Mouse (Mus musculus) kidney, embryonic 16.5 days (tissue): ENCODE data around the gene Tmem220. TPM values are rescaled to one million over a fixed set of nuclear protein-coding genes. Genes with fewer than 3 reads are reported as not detected.
A peak's percentile ranks its signal among the peaks of the same experiment; 100 is the strongest.

Experiments
- ATAC-seq: fragments of 200-750 bp; cut with Nextera tagmentation; 2 replicates; pipeline ENCODE4 v1.8.0; 2017; ENCODE audit warnings: moderate TSS enrichment; ENCODE audit not compliant: low FRiP score, low TSS enrichment
- H3K27ac ChIP-seq: fragments of 300-500 bp; sonication (generic); 2 replicates; pipeline ENCODE4 v1.5.1; 2014; ENCODE audit warnings: low read length
- H3K27me3 ChIP-seq: fragments of 300-500 bp; sonication (generic); 2 replicates; pipeline ENCODE4 v1.6.1; 2014; ENCODE audit warnings: low read length, control low read depth, mixed read lengths; ENCODE audit not compliant: insufficient read depth
- H3K36me3 ChIP-seq: fragments of 300-500 bp; sonication (generic); 2 replicates; pipeline ENCODE4 v1.6.1; 2014; ENCODE audit warnings: low read length, control low read depth, mixed read lengths; ENCODE audit not compliant: insufficient read depth
- H3K4me1 ChIP-seq: fragments of 300-500 bp; sonication (generic); 2 replicates; pipeline ENCODE4 v1.6.1; 2014; ENCODE audit warnings: low read length, control low read depth, mixed read lengths; ENCODE audit not compliant: insufficient read depth
- H3K4me2 ChIP-seq: fragments of 300-500 bp; sonication (generic); replicated peaks from 2 replicates; pipeline ENCODE4 v1.6.1; 2014; ENCODE audit warnings: low read depth, low read length
- H3K4me3 ChIP-seq: fragments of 300-500 bp; sonication (generic); 2 replicates; pipeline ENCODE4 v1.5.1; 2014; ENCODE audit warnings: mild to moderate bottlenecking, low read length
- H3K9ac ChIP-seq: fragments of 300-500 bp; sonication (generic); replicated peaks from 2 replicates; pipeline ENCODE4 v1.6.1; 2014; ENCODE audit warnings: low read length
- H3K9me3 ChIP-seq: fragments of 300-500 bp; sonication (generic); 2 replicates; pipeline ENCODE4 v1.6.1; 2016; ENCODE audit warnings: low read length, control low read depth
- WGBS: fragments of 180-500 bp; shearing (Covaris S2); extraction: QIAGEN DNeasy Blood & Tissue Kit; methylation state at CpG from one replicate; pipeline ENCODE4 v1.1.7; 2014; 5-methylcytosine and 5-hydroxymethylcytosine counted together
- polyA plus RNA-seq: library from polyadenylated mRNA; unstranded; fragments of >200 nt; fragmentation: Nextera tagmentation; extraction: Ambion mirVana; gene quantifications from 2 replicates; pipeline ENCODE4 v1.2.1, GENCODE M21; 2015

Tmem220 gene
- polyA plus RNA-seq, 1 experiment from 2014 or later: 2.3 TPM

DNA sequence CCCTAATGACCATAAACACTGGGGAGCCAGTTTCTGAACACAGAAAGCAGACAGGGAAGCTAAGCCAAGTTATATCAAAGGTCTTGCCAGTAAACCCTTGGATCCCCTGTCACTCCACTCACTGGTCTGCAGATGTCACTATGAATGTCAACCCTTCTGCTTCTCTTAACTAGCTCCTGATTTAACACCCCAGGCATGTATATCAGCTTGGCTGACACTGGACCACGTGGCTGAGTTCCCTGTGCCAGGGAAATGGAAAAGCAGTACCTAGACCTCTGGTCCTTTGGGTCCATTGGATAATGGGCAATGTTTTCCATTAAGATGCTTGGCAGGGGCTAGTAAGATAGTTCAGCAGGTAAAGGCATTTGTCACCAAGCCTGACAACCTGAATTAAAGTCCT lies 31.3 kb upstream of the Tmem220 start:
- WGBS: 48% methylated on average over 1 of the region's 1 CpGs
- Histone ChIP-seq H3K27me3 (no peaks in the 10 kb centered on the region), H3K4me3 (no peak overlapping the region), H3K4me2 (no peak overlapping the region), H3K36me3 (no peaks in the 10 kb centered on the region), H3K9me3 (no peaks in the 10 kb centered on the region), H3K27ac (no peak overlapping the region), H3K9ac (no peak overlapping the region), H3K4me1 (peaks cover 6% of the 10 kb centered on the region; the same call in 1 of the 2 replicates)
- no peak for ATAC-seq

- no peak overlapping the region for H3K4me2 ChIP-seq
- H3K27ac ChIP-seq: no peak overlapping the region
- no peaks in the 10 kb centered on the region for H3K27me3 ChIP-seq
- H3K9ac ChIP-seq: no peak overlapping the region
- no peaks in the 10 kb centered on the region for H3K36me3 ChIP-seq
- no peak for ATAC-seq
- 79% methylated on average over 4 of the region's 4 CpGs for WGBS
- no peak overlapping the region for H3K4me3 ChIP-seq
- H3K4me1 ChIP-seq: peaks cover 7% of the 10 kb centered on the region; the same call in 1 of the 2 replicates
- H3K9me3 ChIP-seq: no peaks in the 10 kb centered on the region
These were observed 28.5 kb upstream of the Tmem220 start for GRCm38 (mm10) chr11:66996446-66996845.

GRCm38 (mm10) chr11:66998467-66999403 lies 26.2 kb upstream of the Tmem220 start:
- Histone ChIP-seq H3K4me2 (no peak overlapping the region), H3K27ac (no peak overlapping the region), H3K36me3 (no peaks in the 10 kb centered on the region), H3K4me1 (peaks cover 7% of the 10 kb centered on the region; the same call in 1 of the 2 replicates), H3K27me3 (no peaks in the 10 kb centered on the region), H3K4me3 (no peak overlapping the region), H3K9me3 (no peaks in the 10 kb centered on the region), H3K9ac (no peak overlapping the region)
- ATAC-seq: peak; percentile 79
- WGBS: 69% methylated on average over 14 of the region's 14 CpGs

- H3K9me3 ChIP-seq: no peaks in the 10 kb centered on the region
- no peak overlapping the region for H3K27ac ChIP-seq
These were observed 24.3 kb upstream of the Tmem220 start for GRCm38 (mm10) chr11:67000671-67001070.

GRCm38 (mm10) chr11:67001717-67002116 lies 23.2 kb upstream of the Tmem220 start:
- Histone ChIP-seq H3K4me2 (no peak overlapping the region), H3K9me3 (no peaks in the 10 kb centered on the region), H3K4me1 (peaks cover 7% of the 10 kb centered on the region; the same call in 1 of the 2 replicates), H3K9ac (no peak overlapping the region), H3K27me3 (no peaks in the 10 kb centered on the region), H3K36me3 (no peaks in the 10 kb centered on the region), H3K4me3 (no peak overlapping the region), H3K27ac (no peak overlapping the region)
- WGBS: 59% methylated on average over 1 of the region's 1 CpGs
- ATAC-seq: no peak

More at GRCm38 (mm10) chr11:67000671-67001070, 24.3 kb upstream of the Tmem220 start:
- WGBS: 73% methylated on average over 4 of the region's 4 CpGs
- no peak for ATAC-seq
- Histone ChIP-seq H3K36me3 (no peaks in the 10 kb centered on the region), H3K4me3 (no peak overlapping the region), H3K9ac (no peak overlapping the region), H3K4me2 (no peak overlapping the region), H3K4me1 (peaks cover 7% of the 10 kb centered on the region; the same call in 1 of the 2 replicates), H3K27me3 (no peaks in the 10 kb centered on the region)

- ATAC-seq: no peak
- no peak overlapping the region for H3K4me3 ChIP-seq
- no peaks in the 10 kb centered on the region for H3K36me3 ChIP-seq
- peaks cover 7% of the 10 kb centered on the region; the same call in 1 of the 2 replicates for H3K4me1 ChIP-seq
- no peak overlapping the region for H3K9ac ChIP-seq
- no peak overlapping the region for H3K27ac ChIP-seq
- H3K4me2 ChIP-seq: no peak overlapping the region
- 42% methylated on average over 2 of the region's 2 CpGs for WGBS
- H3K9me3 ChIP-seq: no peaks in the 10 kb centered on the region
- H3K27me3 ChIP-seq: no peaks in the 10 kb centered on the region
These were observed 22.0 kb upstream of the Tmem220 start for GRCm38 (mm10) chr11:67002911-67003310.

DNA sequence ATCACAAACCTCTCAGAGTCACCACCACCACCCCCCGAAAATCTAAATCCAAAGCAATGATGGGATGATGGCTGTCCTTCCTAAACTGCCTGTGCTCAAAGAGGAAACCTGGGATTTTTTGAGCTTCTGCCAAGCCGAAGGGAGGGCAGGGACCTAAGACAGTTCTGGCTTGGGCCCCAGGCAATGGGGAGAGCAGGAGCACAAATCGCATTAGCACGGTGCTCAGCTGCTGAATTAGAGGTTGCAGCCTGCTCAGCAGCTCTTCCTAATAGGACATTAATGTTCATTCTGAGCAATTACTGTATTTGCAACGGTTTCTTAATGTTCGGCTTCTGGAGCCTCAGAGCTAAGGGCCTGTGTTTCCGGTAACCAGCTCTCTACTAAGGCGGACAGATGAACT lies 17.0 kb upstream of the Tmem220 start:
- no peak overlapping the region for H3K4me2 ChIP-seq
- WGBS: 82% methylated on average over 8 of the region's 8 CpGs
- H3K9ac ChIP-seq: no peak overlapping the region
- ATAC-seq: no peak
- H3K36me3 ChIP-seq: no peaks in the 10 kb centered on the region
- no peaks in the 10 kb centered on the region for H3K9me3 ChIP-seq
- H3K4me3 ChIP-seq: no peak overlapping the region
- 0 out of 2 replicates have a peak, but pooled peaks cover 5% of the 10 kb centered on the region for H3K4me1 ChIP-seq
- H3K27me3 ChIP-seq: no peaks in the 10 kb centered on the region
- H3K27ac ChIP-seq: no peak overlapping the region

DNA sequence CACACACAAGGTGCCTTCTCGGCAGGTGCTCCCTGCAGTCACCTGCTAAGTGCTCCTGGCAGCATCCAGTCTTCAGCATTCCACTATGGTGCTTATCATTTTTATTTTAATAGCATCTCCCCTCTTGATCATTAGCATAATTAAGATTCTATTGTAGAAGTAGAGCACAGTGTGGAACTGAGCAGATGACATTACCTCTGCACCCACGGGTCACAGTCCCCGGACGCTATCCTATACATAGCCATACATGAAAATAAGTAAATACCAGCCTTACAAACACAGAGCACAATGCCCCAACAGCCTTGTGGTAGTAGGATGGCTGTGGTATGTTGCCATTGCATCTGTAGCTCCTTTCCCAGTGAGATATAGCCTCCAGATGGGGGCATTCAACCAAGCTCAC lies 16.4 kb upstream of the Tmem220 start:
- no peak overlapping the region for H3K27ac ChIP-seq
- no peak overlapping the region for H3K4me3 ChIP-seq
- H3K9ac ChIP-seq: no peak overlapping the region
- no peak overlapping the region for H3K4me2 ChIP-seq
- ATAC-seq: no peak
- no peaks in the 10 kb centered on the region for H3K36me3 ChIP-seq
- H3K27me3 ChIP-seq: no peaks in the 10 kb centered on the region
- 93% methylated on average over 4 of the region's 4 CpGs for WGBS
- H3K4me1 ChIP-seq: 0 out of 2 replicates have a peak, but pooled peaks cover 5% of the 10 kb centered on the region
- H3K9me3 ChIP-seq: no peaks in the 10 kb centered on the region

- ATAC-seq: no peak
- Histone ChIP-seq H3K9ac (no peak overlapping the region; the same call in 1 of the 2 replicates), H3K27me3 (no peaks in the 10 kb centered on the region), H3K4me1 (0 out of 2 replicates have a peak, but pooled peaks cover 5% of the 10 kb centered on the region), H3K9me3 (no peaks in the 10 kb centered on the region), H3K4me2 (peak overlapping the region; percentile 21; the same call in 1 of the 2 replicates), H3K36me3 (no peaks in the 10 kb centered on the region), H3K27ac (no peak overlapping the region), H3K4me3 (no peak overlapping the region)
- WGBS: 3% methylated on average over 8 of the region's 8 CpGs
These were observed 14.5 kb upstream of the Tmem220 start for GRCm38 (mm10) chr11:67010430-67010829.

GRCm38 (mm10) chr11:67011635-67012034 lies 13.3 kb upstream of the Tmem220 start:
- Histone ChIP-seq H3K9ac (no peak overlapping the region), H3K4me1 (0 out of 2 replicates have a peak, but pooled peaks cover 5% of the 10 kb centered on the region), H3K9me3 (no peaks in the 10 kb centered on the region), H3K36me3 (no peaks in the 10 kb centered on the region), H3K27me3 (no peaks in the 10 kb centered on the region), H3K27ac (no peak overlapping the region), H3K4me2 (no peak overlapping the region), H3K4me3 (no peak overlapping the region)
- ATAC-seq: no peak
- WGBS: 47% methylated on average over 4 of the region's 4 CpGs
